Mouse (Mus musculus) midbrain, embryonic 10.5 days (tissue): Measurements from ENCODE around the gene Aldh3b3. TPM values are rescaled to one million over a fixed set of nuclear protein-coding genes. Genes with fewer than 3 reads are reported as not detected.

Experiments used
- DNase-seq: peaks from one replicate; pipeline ENCODE4 v3.0.0-alpha.2; 2017; ENCODE audit warnings: low spot score
- H3K27ac ChIP-seq: fragments of 300-500 bp; sonication (generic); replicated peaks from 2 replicates; pipeline ENCODE4 v1.5.1; 2016; ENCODE audit warnings: mild to moderate bottlenecking
- H3K27me3 ChIP-seq: fragments of 300-500 bp; sonication (generic); 2 replicates; pipeline ENCODE4 v1.6.1; 2016; ENCODE audit warnings: low read depth, mild to moderate bottlenecking; ENCODE audit not compliant: poor library complexity, severe bottlenecking
- H3K36me3 ChIP-seq: fragments of 300-500 bp; sonication (generic); 2 replicates; pipeline ENCODE4 v1.6.1; 2016; ENCODE audit warnings: mild to moderate bottlenecking, moderate library complexity
- H3K4me1 ChIP-seq: fragments of 300-500 bp; sonication (generic); 2 replicates; pipeline ENCODE4 v1.6.1; 2016
- H3K4me3 ChIP-seq: fragments of 300-500 bp; sonication (generic); 2 replicates; pipeline ENCODE4 v1.5.1; 2016; ENCODE audit warnings: mild to moderate bottlenecking, moderate library complexity
- H3K9me3 ChIP-seq: fragments of 300-500 bp; sonication (generic); replicated peaks from 2 replicates; pipeline ENCODE4 v1.6.1; 2016; ENCODE audit warnings: mild to moderate bottlenecking
- WGBS: fragments of 180-500 bp; shearing (Covaris S2); methylation state at CpG from one replicate; pipeline ENCODE4 v1.1.7; 2016; 5-methylcytosine and 5-hydroxymethylcytosine counted together
- polyA plus RNA-seq: library from polyadenylated mRNA; unstranded; fragments of >200 nt; fragmentation: Nextera tagmentation; extraction: Ambion mirVana; gene quantifications from 2 replicates; pipeline ENCODE4 v1.2.1, GENCODE M21; 2016

The Aldh3b3 gene
- polyA plus RNA-seq, 1 experiment from 2014 or later: not detected

DNA sequence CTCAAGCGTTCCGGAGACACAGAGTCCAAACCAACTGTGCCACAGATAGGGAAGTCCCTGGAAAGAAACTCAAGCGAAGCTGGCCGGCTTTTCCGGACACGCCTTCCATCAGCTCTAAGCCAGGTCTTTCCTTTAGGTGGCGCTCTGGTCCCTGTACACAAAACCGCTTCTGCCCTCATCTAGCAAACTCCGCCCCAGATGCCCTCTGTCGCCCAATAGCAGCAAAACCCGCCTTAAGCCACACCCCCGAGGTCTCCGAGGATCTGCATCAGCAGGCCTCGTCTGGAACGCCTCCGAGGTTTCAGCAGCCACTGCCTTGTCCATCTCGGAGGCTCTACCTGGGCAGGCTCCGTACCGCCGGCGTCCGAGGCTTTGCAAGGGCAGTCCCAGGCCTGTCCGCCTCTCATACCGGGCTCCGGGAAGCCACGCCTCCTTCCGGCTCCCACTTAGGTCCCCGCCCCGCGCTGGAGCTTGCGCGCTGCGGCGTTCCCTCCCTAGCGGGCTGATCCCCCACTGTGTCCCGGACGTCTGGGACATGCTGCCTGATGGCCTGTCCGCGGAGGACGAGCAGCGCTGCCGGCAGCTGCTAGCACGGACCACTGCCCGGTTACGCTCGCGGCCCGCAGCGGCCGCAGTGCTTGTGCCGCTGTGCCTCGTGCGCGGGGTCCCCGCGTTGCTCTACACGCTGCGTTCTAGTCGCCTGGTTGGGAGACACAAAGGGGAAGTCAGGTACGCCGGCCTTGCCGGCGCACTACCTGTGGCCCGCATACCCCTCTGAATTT, 41.9 kb downstream of the Aldh3b3 start, which contains the start of the genes Nudt8 and Gm49405:
Gene Nudt8 (plus strand): TSS at position 462 of the 782 bp plus-strand sequence.
Gene Gm49405 (plus strand): TSS at position 508 of the 782 bp plus-strand sequence.
- H3K36me3 ChIP-seq: peaks cover 4% of the 10 kb centered on the region
- H3K27ac ChIP-seq: peak within 1 kb of the TSS; percentile 92
- peaks cover 32% of the 10 kb centered on the region for H3K4me1 ChIP-seq
- peak; percentile 97 for DNase-seq
- H3K9me3 ChIP-seq: no peaks in the 10 kb centered on the region
- H3K27me3 ChIP-seq: peaks cover 14% of the 10 kb centered on the region
- H3K4me3 ChIP-seq: peak within 1 kb of the TSS; percentile 86
- WGBS: under 1% methylated on average over 64 of the region's 64 CpGs

DNA sequence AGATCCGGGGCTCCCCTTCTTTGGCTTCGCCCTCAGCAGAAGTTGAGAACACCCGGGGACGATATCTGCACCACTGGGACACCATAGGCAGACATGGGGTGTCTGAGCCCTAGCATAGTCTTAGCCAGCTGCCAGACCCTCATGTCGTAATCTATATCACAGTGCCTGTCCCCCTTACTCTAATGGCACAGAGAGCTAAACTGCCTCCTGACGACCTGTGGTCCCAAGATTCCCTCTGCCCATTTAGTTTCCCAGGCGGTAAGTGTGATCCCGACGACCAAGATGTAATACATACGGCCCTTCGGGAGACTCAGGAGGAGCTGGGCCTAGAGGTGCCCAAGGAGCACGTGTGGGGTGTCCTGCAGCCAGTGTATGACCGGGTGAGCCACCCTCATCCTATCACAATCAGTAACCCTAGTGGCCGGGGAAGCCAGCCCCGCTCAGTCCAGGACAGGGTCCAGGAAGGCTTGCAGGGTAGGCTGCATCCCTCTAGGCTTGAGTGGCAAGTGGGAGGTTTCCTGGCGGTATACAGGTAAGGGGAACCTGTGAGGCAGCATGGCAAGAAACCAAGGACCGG, 42.6 kb downstream of the Aldh3b3 start:
- peaks cover 14% of the 10 kb centered on the region for H3K27me3 ChIP-seq
- H3K9me3 ChIP-seq: no peaks in the 10 kb centered on the region
- peaks cover 8% of the 10 kb centered on the region for H3K36me3 ChIP-seq
- peak; percentile 42 for DNase-seq
- H3K4me3 ChIP-seq: peak overlapping the region; percentile 86
- H3K27ac ChIP-seq: peak overlapping the region; percentile 92
- peaks cover 32% of the 10 kb centered on the region for H3K4me1 ChIP-seq
- WGBS: 20% methylated on average over 17 of the region's 17 CpGs

DNA sequence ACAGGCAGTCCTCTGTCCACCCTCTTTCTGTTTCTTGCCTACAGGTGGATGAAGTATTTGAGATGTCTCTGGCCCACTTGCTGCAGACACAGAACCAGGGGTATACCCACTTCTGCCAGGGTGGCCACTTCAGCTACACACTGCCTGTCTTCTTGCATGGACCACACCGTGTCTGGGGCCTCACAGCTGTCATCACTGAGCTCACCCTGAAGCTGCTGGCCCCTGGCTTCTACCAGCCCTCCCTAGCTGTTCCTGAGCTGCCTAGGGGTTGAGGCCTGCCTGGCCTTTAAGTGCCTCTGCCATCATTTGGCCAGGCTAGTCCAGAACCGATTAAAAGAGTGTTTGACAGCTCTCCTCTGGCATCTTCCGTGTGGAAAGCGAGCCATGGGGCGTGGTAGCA, 43.3 kb downstream of the Aldh3b3 start:
- Histone ChIP-seq H3K36me3 (peaks cover 16% of the 10 kb centered on the region), H3K27ac (no peak overlapping the region; the same call in 1 of the 2 replicates), H3K4me3 (peak overlapping the region; percentile 86; the same call in 1 of the 2 replicates), H3K27me3 (peaks cover 14% of the 10 kb centered on the region), H3K4me1 (peaks cover 32% of the 10 kb centered on the region), H3K9me3 (no peaks in the 10 kb centered on the region)
- WGBS: 90% methylated on average over 5 of the region's 5 CpGs
- DNase-seq: no peak

DNA sequence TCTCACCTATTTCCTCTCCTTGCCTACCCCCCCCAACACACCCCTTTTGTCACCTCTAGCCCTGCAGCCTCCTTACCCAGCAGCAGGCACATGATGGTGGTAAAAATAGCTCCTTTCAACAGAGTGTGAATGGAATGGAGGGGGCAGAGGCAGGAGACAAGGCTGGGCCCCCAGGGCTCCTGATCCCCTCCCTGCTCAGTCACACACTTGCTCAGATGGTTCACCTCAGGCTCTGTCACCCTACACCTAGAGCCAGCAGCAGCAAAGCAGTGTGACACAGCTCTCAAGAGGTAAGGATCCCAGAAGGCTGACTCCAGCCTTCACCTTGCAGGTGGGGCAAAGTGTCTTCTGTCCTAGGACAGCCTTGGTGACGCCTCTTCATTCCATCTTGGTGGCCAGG, 44.7 kb downstream of the Aldh3b3 start, which contains the start of gene Doc2g:
Gene Doc2g (plus strand): TSS at position 202 of the 400 bp plus-strand sequence.
- no peak within 1 kb of the TSS for H3K27ac ChIP-seq
- H3K36me3 ChIP-seq: peaks cover 29% of the 10 kb centered on the region
- H3K4me3 ChIP-seq: no peak within 1 kb of the TSS
- 85% methylated on average over 1 of the region's 1 CpGs for WGBS
- H3K9me3 ChIP-seq: no peaks in the 10 kb centered on the region
- no peak for DNase-seq
- H3K27me3 ChIP-seq: peaks cover 14% of the 10 kb centered on the region
- peaks cover 32% of the 10 kb centered on the region for H3K4me1 ChIP-seq

DNA sequence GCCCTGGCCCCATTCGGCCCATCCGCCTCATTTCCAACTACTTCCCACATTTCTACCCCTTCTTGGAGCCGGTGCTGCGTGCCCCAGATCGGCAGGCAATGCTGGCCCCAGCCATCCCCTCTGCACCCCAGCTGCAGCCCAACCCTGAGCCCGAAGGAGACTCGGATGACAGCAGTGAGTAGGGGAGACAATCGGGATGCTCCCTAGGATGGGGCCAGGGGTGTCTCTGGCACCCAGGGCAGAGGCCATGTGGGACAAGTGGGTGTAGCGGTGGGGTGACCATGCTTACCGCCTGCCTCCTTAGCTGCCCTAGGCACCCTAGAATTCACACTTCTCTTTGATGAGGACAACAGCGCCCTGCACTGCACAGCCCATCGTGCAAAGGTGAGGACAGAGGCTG, 45.2 kb downstream of the Aldh3b3 start:
- Histone ChIP-seq H3K4me1 (peaks cover 27% of the 10 kb centered on the region), H3K27ac (no peak overlapping the region), H3K4me3 (no peak overlapping the region), H3K36me3 (peaks cover 34% of the 10 kb centered on the region), H3K9me3 (no peaks in the 10 kb centered on the region), H3K27me3 (peaks cover 14% of the 10 kb centered on the region)
- WGBS: 80% methylated on average over 12 of the region's 12 CpGs
- DNase-seq: no peak

- no peak overlapping the region for H3K27ac ChIP-seq
- H3K36me3 ChIP-seq: peaks cover 41% of the 10 kb centered on the region
- H3K9me3 ChIP-seq: no peaks in the 10 kb centered on the region
- WGBS: 85% methylated on average over 15 of the region's 15 CpGs
- no peak overlapping the region for H3K4me3 ChIP-seq
- peaks cover 7% of the 10 kb centered on the region for H3K27me3 ChIP-seq
- H3K4me1 ChIP-seq: peaks cover 22% of the 10 kb centered on the region
- no peak for DNase-seq
Measured at GRCm38 (mm10) chr19:4004331-4004730, 45.9 kb downstream of the Aldh3b3 start.

DNA sequence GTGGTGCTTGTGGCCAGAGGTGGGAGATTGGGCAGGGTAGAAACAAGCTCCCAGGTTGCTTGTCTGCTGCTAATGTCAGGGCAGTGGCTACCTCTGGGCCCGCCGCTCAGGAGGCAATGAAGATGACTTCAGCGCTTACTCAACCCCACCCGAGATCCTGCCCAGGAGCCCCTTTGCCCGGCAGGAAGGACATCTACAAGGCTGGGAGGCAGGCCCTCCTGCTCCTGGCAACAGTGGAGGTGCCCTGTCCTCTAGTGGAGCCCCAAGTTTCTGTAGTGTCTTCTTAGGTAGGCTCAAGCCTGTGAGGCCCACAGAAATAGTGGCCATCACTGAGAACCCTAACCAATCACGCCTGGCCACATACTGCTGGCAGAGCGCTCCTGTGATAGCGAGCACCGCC, 46.6 kb downstream of the Aldh3b3 start:
- Histone ChIP-seq H3K4me3 (no peak overlapping the region), H3K27me3 (peaks cover 7% of the 10 kb centered on the region), H3K4me1 (peaks cover 17% of the 10 kb centered on the region), H3K27ac (no peak overlapping the region), H3K9me3 (no peaks in the 10 kb centered on the region), H3K36me3 (peaks cover 49% of the 10 kb centered on the region)
- DNase-seq: no peak
- 93% methylated on average over 9 of the region's 9 CpGs for WGBS

GRCm38 (mm10) chr19:4005971-4006370, 47.5 kb downstream of the Aldh3b3 start:
- peaks cover 57% of the 10 kb centered on the region for H3K36me3 ChIP-seq
- 92% methylated on average over 8 of the region's 8 CpGs for WGBS

GRCm38 (mm10) chr19:4011086-4011485, 52.6 kb downstream of the Aldh3b3 start:
- Histone ChIP-seq H3K27me3 (no peaks in the 10 kb centered on the region), H3K4me3 (peak overlapping the region; percentile 12; the same call in 1 of the 2 replicates), H3K9me3 (no peaks in the 10 kb centered on the region), H3K36me3 (peaks cover 51% of the 10 kb centered on the region), H3K27ac (no peak overlapping the region), H3K4me1 (peaks cover 21% of the 10 kb centered on the region)
- 92% methylated on average over 5 of the region's 5 CpGs for WGBS
- DNase-seq: no peak

More at GRCm38 (mm10) chr19:4005971-4006370, 47.5 kb downstream of the Aldh3b3 start:
- Histone ChIP-seq H3K27ac (no peak overlapping the region), H3K4me1 (peaks cover 10% of the 10 kb centered on the region), H3K4me3 (no peak overlapping the region), H3K27me3 (peaks cover 7% of the 10 kb centered on the region), H3K9me3 (no peaks in the 10 kb centered on the region)
- no peak for DNase-seq

DNA sequence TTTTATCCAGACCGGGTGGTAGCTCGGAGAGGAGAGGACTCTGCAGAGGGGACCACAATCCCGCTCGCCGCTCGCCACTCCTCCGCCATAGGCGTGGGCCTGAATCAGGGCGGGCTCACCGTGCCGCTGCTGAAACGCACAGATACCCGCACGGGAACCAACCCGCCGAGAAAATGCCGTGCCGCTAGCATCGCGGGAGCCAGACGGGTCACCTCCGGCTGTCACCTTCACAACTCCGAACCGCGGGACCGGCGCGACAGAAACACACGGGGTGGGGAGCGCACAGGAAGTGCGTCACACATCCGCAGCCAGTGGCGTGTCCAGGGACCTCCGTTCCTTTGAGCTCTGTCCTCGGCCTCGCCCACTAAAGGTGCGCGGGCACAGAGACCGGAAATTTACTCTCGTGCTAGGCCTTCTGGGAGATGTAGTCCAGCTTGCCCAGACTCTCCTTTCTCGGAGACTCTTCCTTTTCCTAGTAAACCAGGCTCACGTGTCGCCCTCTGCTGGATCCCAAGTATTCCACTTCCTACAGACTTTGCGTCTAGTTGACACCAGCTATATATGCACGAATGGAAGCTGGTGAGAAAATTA, 54.1 kb downstream of the Aldh3b3 start, which contains the start of gene Ndufv1:
Gene Ndufv1 (minus strand): TSS at position 375 of the 591 bp plus-strand sequence.
- H3K9me3 ChIP-seq: no peaks in the 10 kb centered on the region
- no peaks in the 10 kb centered on the region for H3K27me3 ChIP-seq
- peak within 1 kb of the TSS; percentile 84 for H3K27ac ChIP-seq
- H3K4me1 ChIP-seq: peaks cover 21% of the 10 kb centered on the region
- H3K4me3 ChIP-seq: peak within 1 kb of the TSS; percentile 94
- DNase-seq: peak; percentile 98
- H3K36me3 ChIP-seq: peaks cover 36% of the 10 kb centered on the region
- under 1% methylated on average over 45 of the region's 45 CpGs for WGBS

DNA sequence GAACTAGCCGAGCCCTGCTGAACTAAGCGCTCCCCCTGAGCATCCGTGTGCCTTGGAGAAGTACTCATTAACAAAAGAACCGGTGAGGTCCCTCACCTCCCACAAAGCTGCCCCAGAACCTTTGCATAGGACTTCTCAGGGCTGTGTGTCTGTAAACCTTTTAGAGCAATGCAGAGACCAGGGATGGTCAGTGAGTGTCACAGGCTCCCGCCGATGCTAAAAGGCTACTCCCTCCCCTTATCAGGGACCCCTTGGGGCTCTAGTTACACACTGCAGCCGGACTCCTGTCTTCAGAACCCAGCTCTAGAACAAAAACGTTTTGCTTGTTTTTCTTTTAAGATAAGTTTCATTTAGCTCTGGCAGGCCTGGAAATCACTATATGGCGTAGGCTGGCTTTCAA, 54.6 kb downstream of the Aldh3b3 start:
- Histone ChIP-seq H3K27me3 (no peaks in the 10 kb centered on the region), H3K9me3 (no peaks in the 10 kb centered on the region), H3K27ac (peak overlapping the region; percentile 71), H3K36me3 (peaks cover 31% of the 10 kb centered on the region), H3K4me3 (peak overlapping the region; percentile 94), H3K4me1 (peaks cover 21% of the 10 kb centered on the region)
- DNase-seq: no peak
- 22% methylated on average over 9 of the region's 9 CpGs for WGBS

GRCm38 (mm10) chr19:4014802-4015201, 56.4 kb downstream of the Aldh3b3 start:
- Histone ChIP-seq H3K27me3 (no peaks in the 10 kb centered on the region), H3K36me3 (peaks cover 14% of the 10 kb centered on the region), H3K9me3 (no peaks in the 10 kb centered on the region), H3K4me1 (peaks cover 25% of the 10 kb centered on the region), H3K4me3 (no peak overlapping the region), H3K27ac (no peak overlapping the region)
- no peak for DNase-seq
